Mouse (Mus musculus) MEL (cell line): ENCODE data around the gene Surf4. TPM values are rescaled to one million over a fixed set of nuclear protein-coding genes. Genes with fewer than 3 reads are reported as not detected.
A peak's percentile ranks its signal among the peaks of the same experiment; 100 is the strongest.
"Not testable (repeated sequence)": the region's sequence is repeated elsewhere in the genome, so short reads cannot be mapped to it uniquely, and the experiment has no call there.

Source experiments
- DNase-seq: peaks from one replicate; pipeline ENCODE4 v3.0.0; 2011; ENCODE audit warnings: low read depth, low spot score
- H3K27ac ChIP-seq: 2 replicates; pipeline ENCODE4 v1.5.1; 2012; ENCODE audit warnings: low read depth, mild to moderate bottlenecking, control low read depth, low read length, moderate library complexity; ENCODE audit not compliant: control insufficient read depth
- H3K27me3 ChIP-seq, 2 experiments: fragments of 150-350 bp in 1 of 2; sonication (generic) in 1 of 2; 2 replicates each; pipeline ENCODE4 v1.6.1; 2012; ENCODE audit warnings: low read length in 2 of 2, mild to moderate bottlenecking in 2 of 2, improper control_type of control experiment in 1 of 2, moderate library complexity in 1 of 2; ENCODE audit not compliant: insufficient read depth in 2 of 2, control insufficient read depth in 1 of 2
- H3K36me3 ChIP-seq, 2 experiments: 2 replicates each; pipeline ENCODE4 v1.6.1; 2012 to 2014; ENCODE audit warnings: low read length in 2 of 2, improper control_type of control experiment in 1 of 2, inconsistent platforms in 1 of 2, mild to moderate bottlenecking in 1 of 2; ENCODE audit not compliant: insufficient read depth in 2 of 2, control insufficient read depth in 1 of 2
- H3K4me1 ChIP-seq, 2 experiments: fragments of 150-350 bp in 1 of 2; sonication (generic) in 1 of 2; 2 replicates each; pipeline ENCODE4 v1.6.1; 2012; ENCODE audit warnings: low read length in 2 of 2, improper control_type of control experiment in 1 of 2, mild to moderate bottlenecking in 1 of 2; ENCODE audit not compliant: insufficient read depth in 2 of 2, control insufficient read depth in 1 of 2
- H3K4me3 ChIP-seq, 2 experiments: fragments of 150-350 bp in 1 of 2; sonication (generic) in 1 of 2; 2 replicates each; pipeline ENCODE4 v1.5.1; 2012; ENCODE audit warnings: low read depth in 2 of 2, low read length in 2 of 2, mild to moderate bottlenecking in 2 of 2, moderate library complexity in 2 of 2, control low read depth in 1 of 2, improper control_type of control experiment in 1 of 2; ENCODE audit not compliant: control insufficient read depth in 1 of 2, insufficient read depth in 1 of 2
- H3K79me2 ChIP-seq: 2 replicates; pipeline ENCODE4 v1.6.1; 2012; ENCODE audit warnings: mild to moderate bottlenecking, low read length, moderate library complexity; ENCODE audit not compliant: control insufficient read depth, poor library complexity, insufficient read depth
- H3K9ac ChIP-seq: 2 replicates; pipeline ENCODE4 v1.6.1; 2012; ENCODE audit warnings: low read depth, mild to moderate bottlenecking, control low read depth, low read length, moderate library complexity; ENCODE audit not compliant: control insufficient read depth, poor library complexity, severe bottlenecking
- H3K9me3 ChIP-seq: fragments of 150-350 bp; sonication (generic); replicated peaks from 2 replicates; pipeline ENCODE4 v1.6.1; 2012; ENCODE audit warnings: mild to moderate bottlenecking, low read length, improper control_type of control experiment, moderate library complexity; ENCODE audit not compliant: insufficient read depth
- BHLHE40 ChIP-seq: IDR thresholded peaks from 2 replicates; pipeline ENCODE4 v1.6.1; 2012; ENCODE audit warnings: low read depth, mild to moderate bottlenecking, inconsistent platforms, low read length, improper control_type of control experiment, borderline replicate concordance
- CHD1 ChIP-seq: IDR thresholded peaks from 2 replicates; pipeline ENCODE4 v1.6.1; 2012; ENCODE audit warnings: low read depth, mild to moderate bottlenecking, inconsistent platforms, low read length, improper control_type of control experiment
- CTCF ChIP-seq, 3 experiments: IDR thresholded peaks in 2 of 3; conservative IDR thresholded peaks in 1 of 3; 2 replicates each; pipeline ENCODE4 v1.5.1; 2011 to 2012; ENCODE audit warnings: low read length in 3 of 3, low read depth in 2 of 3, mild to moderate bottlenecking in 2 of 3, improper control_type of control experiment in 1 of 3, inconsistent platforms in 1 of 3, mixed read lengths in 1 of 3, moderate library complexity in 1 of 3; ENCODE audit not compliant: control insufficient read depth in 1 of 3, insufficient read depth in 1 of 3, poor library complexity in 1 of 3, severe bottlenecking in 1 of 3
- E2F4 ChIP-seq: IDR thresholded peaks from 2 replicates; pipeline ENCODE4 v1.6.1; 2011; ENCODE audit warnings: low read depth, low read length, improper control_type of control experiment, borderline replicate concordance
- ETS1 ChIP-seq: IDR thresholded peaks from 2 replicates; pipeline ENCODE4 v1.6.1; 2012; ENCODE audit warnings: low read depth, mild to moderate bottlenecking, inconsistent platforms, low read length, improper control_type of control experiment, moderate library complexity
- KAT2A ChIP-seq: conservative IDR thresholded peaks from 2 replicates; pipeline ENCODE4 v1.6.1; 2012; ENCODE audit warnings: low read depth, low read length, improper control_type of control experiment, inconsistent platforms
- MEF2A ChIP-seq: IDR thresholded peaks from 2 replicates; pipeline ENCODE4 v1.6.1; 2014; ENCODE audit warnings: low read depth, mild to moderate bottlenecking, inconsistent platforms, low read length, improper control_type of control experiment; ENCODE audit not compliant: poor library complexity, insufficient replicate concordance, severe bottlenecking; ENCODE audit errors: extremely low read depth
- MYC ChIP-seq: IDR thresholded peaks from 2 replicates; pipeline ENCODE4 v1.6.1; 2011; ENCODE audit warnings: low read depth, mild to moderate bottlenecking, low read length, improper control_type of control experiment, moderate library complexity
- POLR2A ChIP-seq, 2 experiments: IDR thresholded peaks; 2 replicates each; pipeline ENCODE4 v1.6.1; 2011 to 2012; ENCODE audit warnings: low read length in 2 of 2, mild to moderate bottlenecking in 2 of 2, control low read depth in 1 of 2, improper control_type of control experiment in 1 of 2, low read depth in 1 of 2, moderate library complexity in 1 of 2; ENCODE audit not compliant: control insufficient read depth in 1 of 2, insufficient read depth in 1 of 2, poor library complexity in 1 of 2
- POLR2AphosphoS2 ChIP-seq: IDR thresholded peaks from 2 replicates; pipeline ENCODE4 v1.6.1; 2011; ENCODE audit warnings: low read length, improper control_type of control experiment
- SMC3 ChIP-seq: IDR thresholded peaks from 2 replicates; pipeline ENCODE4 v1.6.1; 2011; ENCODE audit warnings: low read depth, low read length, improper control_type of control experiment
- TCF12 ChIP-seq: IDR thresholded peaks from 2 replicates; pipeline ENCODE4 v1.6.1; 2014; ENCODE audit warnings: low read depth, mild to moderate bottlenecking, inconsistent platforms, low read length, improper control_type of control experiment, moderate library complexity
- UBTF ChIP-seq: IDR thresholded peaks from 2 replicates; pipeline ENCODE4 v1.6.1; 2012; ENCODE audit warnings: low read depth, mild to moderate bottlenecking, inconsistent platforms, low read length, improper control_type of control experiment, moderate library complexity, borderline replicate concordance; ENCODE audit not compliant: insufficient read depth
- ZC3H11A ChIP-seq: IDR thresholded peaks from 2 replicates; pipeline ENCODE4 v1.6.1; 2012; ENCODE audit warnings: low read depth, mild to moderate bottlenecking, inconsistent platforms, low read length, improper control_type of control experiment
- ZKSCAN1 ChIP-seq: IDR thresholded peaks from 2 replicates; pipeline ENCODE4 v1.6.1; 2012; ENCODE audit warnings: low read depth, mild to moderate bottlenecking, inconsistent platforms, low read length, improper control_type of control experiment, moderate library complexity
- ZNF384 ChIP-seq: IDR thresholded peaks from 2 replicates; pipeline ENCODE4 v1.6.1; 2012; ENCODE audit warnings: low read depth, mild to moderate bottlenecking, inconsistent platforms, low read length, improper control_type of control experiment
- polyA plus RNA-seq, 2 experiments: library from polyadenylated mRNA; stranded (reverse) in 1 of 2; unstranded in 1 of 2; fragments of >175 nt in 1 of 2; fragments of >200 nt in 1 of 2; gene quantifications; 2 replicates each; pipeline versions ENCODE4 v1.2.1 to v1.2.4; 2012; ENCODE audit warnings: low replicate concordance in 2 of 2, low read depth in 1 of 2; ENCODE audit not compliant: insufficient read length in 2 of 2, insufficient read depth in 1 of 2, missing spikeins in 1 of 2
- total RNA-seq: library from RNA; depleted of rRNA; stranded (reverse); fragments of 300-350 nt; gene quantifications from 2 replicates; pipeline ENCODE4 v1.2.3, GENCODE M21; 2012

Surf4 gene
- total and polyA plus RNA-seq, 3 experiments, result 152 to 252 TPM; not detected in 1

DNA sequence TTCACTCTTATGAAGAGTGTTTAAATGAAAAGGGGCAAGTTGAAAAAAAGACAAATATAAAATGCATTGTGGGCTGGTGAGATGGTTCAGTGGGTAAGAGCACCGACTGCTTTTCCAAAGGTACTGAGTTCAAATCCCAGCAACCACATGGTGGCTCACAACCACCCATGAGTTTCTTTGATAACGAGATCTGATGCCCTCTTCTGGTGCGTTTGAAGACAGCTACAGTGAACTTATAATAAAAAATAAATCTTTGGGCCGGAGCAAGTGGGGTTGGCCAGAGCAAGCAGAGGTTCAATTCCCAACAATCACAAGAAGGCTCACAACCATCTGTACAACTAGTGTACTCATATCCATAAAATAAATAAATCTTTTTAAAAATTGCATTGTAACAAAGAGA, 37.8 kb downstream of the Surf4 start:
- H3K36me3 ChIP-seq, result peaks cover 3 to 20% of the 10 kb centered on the region in 2 experiments
- H3K27me3 ChIP-seq, result no peaks in the 10 kb centered on the region
- H3K27ac ChIP-seq, result no peak overlapping the region
- H3K9me3 ChIP-seq, result no peaks in the 10 kb centered on the region
- no peak overlapping the region for H3K4me3 ChIP-seq
- peaks cover 22% of the 10 kb centered on the region for H3K79me2 ChIP-seq
- no peak for DNase-seq
- H3K9ac ChIP-seq, result no peak overlapping the region
- no peaks in the 10 kb centered on the region for H3K4me1 ChIP-seq
- TF ChIP-seq ZC3H11A, result no peak
- 0 out of 2 replicates have a peak, but pooled peaks have one; percentile 7 for TF ChIP-seq SMC3
- TF ChIP-seq CTCF (IDR thresholded peaks at IDR 0.05 in 2 of 3, conservative IDR thresholded peaks at IDR 0.05 in 1 of 3; ENCODE audit: control insufficient read depth in 1 of 3, insufficient read depth in 1 of 3, low read depth in 2 of 3, low read length in 3 of 3, poor library complexity in 1 of 3, severe bottlenecking in 1 of 3), result peak in 1 of 3 experiments; percentile 28; a peak in 1 of 6 replicates
- TF ChIP-seq MYC, result peak; percentile 38; the same call in 1 of the 2 replicates
- TF ChIP-seq, all 39 proteins: peak for 3

DNA sequence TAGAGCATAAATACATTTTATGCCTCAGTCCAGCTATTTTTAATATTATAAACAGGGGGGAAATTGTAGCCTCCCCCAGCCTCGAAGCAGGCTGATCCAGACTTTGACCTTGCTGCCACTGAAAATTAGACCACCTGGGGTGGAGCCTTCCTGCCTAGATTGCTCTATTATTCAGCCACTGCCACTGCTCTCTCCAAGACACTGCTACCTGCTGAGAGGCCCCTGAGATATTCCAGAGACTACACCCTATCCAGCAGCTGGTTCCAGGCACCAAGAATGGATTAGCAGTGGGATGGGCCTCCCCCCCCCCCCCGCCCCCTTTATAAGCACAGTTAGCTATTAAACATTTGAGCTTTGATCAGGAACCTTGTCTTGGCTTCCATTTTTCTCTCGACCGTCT, 47.6 kb downstream of the Surf4 start:
- H3K79me2 ChIP-seq, DNase-seq, H3K4me3 ChIP-seq, H3K4me1 ChIP-seq, H3K9me3 ChIP-seq, H3K36me3 ChIP-seq, H3K27me3 ChIP-seq, H3K9ac ChIP-seq, H3K27ac ChIP-seq: not testable (repeated sequence)

DNA sequence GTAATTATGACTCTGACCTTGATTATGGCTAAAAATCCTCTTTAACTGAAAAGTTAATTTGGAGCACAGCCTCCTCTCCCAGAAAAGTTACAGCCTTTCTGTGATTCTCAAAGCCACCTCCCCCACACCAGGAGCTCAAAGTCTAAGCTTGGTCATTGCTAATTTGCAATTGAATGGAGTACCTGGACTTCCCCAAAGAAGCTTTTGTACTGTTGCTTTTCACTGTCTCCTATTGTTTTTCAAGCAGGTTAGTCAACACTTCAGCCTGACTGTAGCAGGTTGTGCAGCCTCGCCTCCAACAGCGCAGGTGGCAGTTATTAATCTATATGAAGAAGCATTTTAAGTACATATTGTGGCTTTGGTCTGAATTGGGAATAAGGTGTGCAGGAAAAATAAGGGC, 48.2 kb downstream of the Surf4 start:
- DNase-seq, H3K27me3 ChIP-seq, H3K27ac ChIP-seq, H3K4me1 ChIP-seq, H3K9ac ChIP-seq, H3K4me3 ChIP-seq, H3K79me2 ChIP-seq, H3K36me3 ChIP-seq, H3K9me3 ChIP-seq: not testable (repeated sequence)

DNA sequence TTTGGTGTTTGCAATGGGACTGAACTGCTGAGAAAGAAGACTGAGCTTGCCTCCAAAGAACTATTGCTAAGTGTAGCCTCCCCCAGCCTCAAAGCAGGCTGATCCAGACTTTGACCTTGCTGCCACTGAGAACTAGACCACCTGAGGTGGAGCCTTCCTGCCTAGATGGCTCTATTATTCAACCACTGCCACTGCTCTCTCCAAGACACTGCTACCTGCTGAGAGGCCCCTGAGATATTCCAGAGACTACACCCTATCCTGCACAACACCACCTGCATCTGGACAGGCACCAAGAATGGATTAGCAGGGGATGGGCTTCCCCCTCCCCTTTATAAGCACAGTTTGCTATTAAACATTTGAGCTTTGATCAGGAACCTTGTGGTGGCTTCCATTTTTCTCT, 55.2 kb downstream of the Surf4 start:
- Histone ChIP-seq H3K79me2 (no peaks in the 10 kb centered on the region), H3K36me3 (no peaks in the 10 kb centered on the region), H3K9ac (no peak overlapping the region), H3K9me3 (no peaks in the 10 kb centered on the region), H3K27me3 (no peaks in the 10 kb centered on the region), H3K4me3 (no peak overlapping the region), H3K4me1 (no peaks in the 10 kb centered on the region), H3K27ac (no peak overlapping the region)
- TF ChIP-seq BHLHE40 (no peak), SMC3 (no peak), UBTF (no peak), ZNF384 (no peak), KAT2A (no peak), CHD1 (no peak), ZC3H11A (no peak), POLR2AphosphoS2 (no peak), ETS1 (no peak), TCF12 (no peak), POLR2A (IDR thresholded peaks at IDR 0.05; ENCODE audit: control insufficient read depth in 1 of 2, insufficient read depth in 1 of 2, low read depth in 1 of 2, low read length in 2 of 2, poor library complexity in 1 of 2) (no peak), MEF2A (no peak), E2F4 (no peak), ZKSCAN1 (no peak)
- TF ChIP-seq, all 39 proteins: peak for 0
- no peak for DNase-seq
